Mouse (Mus musculus): ENCODE data around the gene Abcb8. TPM values are rescaled to one million over a fixed set of nuclear protein-coding genes. Genes with fewer than 3 reads are reported as not detected.
A peak's percentile ranks its signal among the peaks of the same experiment; 100 is the strongest.

Gene Abcb8
- polyA plus RNA-seq, 1 experiment from 2014 or later: 42.9 TPM

- no peak overlapping the region for H3K4me2 ChIP-seq
- no peak overlapping the region for H3K4me3 ChIP-seq (replicated peaks)
- 0 out of 2 replicates have a peak, but pooled peaks cover 4% of the 10 kb centered on the region for H3K27me3 ChIP-seq
- no peak for ATAC-seq (ENCODE audit: insufficient number of reproducible peaks, insufficient read depth, low FRiP score, low TSS enrichment, low read depth)
- WGBS: 82% methylated on average over 9 of the region's 9 CpGs
- H3K4me1 ChIP-seq (replicated peaks): peaks cover under 1% of the 10 kb centered on the region; the same call in 1 of the 2 replicates
- no peaks in the 10 kb centered on the region for H3K36me3 ChIP-seq
- no peak overlapping the region for H3K9ac ChIP-seq (replicated peaks)
- no peaks in the 10 kb centered on the region for H3K9me3 ChIP-seq
- H3K27ac ChIP-seq: no peak overlapping the region
Observed at GRCm38 (mm10) chr5:24366426-24366825, 27.0 kb upstream of the Abcb8 start.

GRCm38 (mm10) chr5:24369767-24370166 lies 23.7 kb upstream of the Abcb8 start:
- no peak overlapping the region for H3K4me3 ChIP-seq (replicated peaks)
- H3K4me1 ChIP-seq (replicated peaks): peaks cover 3% of the 10 kb centered on the region; the same call in 1 of the 2 replicates
- no peak for ATAC-seq (ENCODE audit: insufficient number of reproducible peaks, insufficient read depth, low FRiP score, low TSS enrichment, low read depth)
- 0 out of 2 replicates have a peak, but pooled peaks cover 2% of the 10 kb centered on the region for H3K27me3 ChIP-seq
- no peak overlapping the region for H3K27ac ChIP-seq
- no peaks in the 10 kb centered on the region for H3K36me3 ChIP-seq
- WGBS: 75% methylated on average over 9 of the region's 9 CpGs
- no peak overlapping the region for H3K9ac ChIP-seq (replicated peaks)
- H3K9me3 ChIP-seq: no peaks in the 10 kb centered on the region
- no peak overlapping the region for H3K4me2 ChIP-seq

DNA sequence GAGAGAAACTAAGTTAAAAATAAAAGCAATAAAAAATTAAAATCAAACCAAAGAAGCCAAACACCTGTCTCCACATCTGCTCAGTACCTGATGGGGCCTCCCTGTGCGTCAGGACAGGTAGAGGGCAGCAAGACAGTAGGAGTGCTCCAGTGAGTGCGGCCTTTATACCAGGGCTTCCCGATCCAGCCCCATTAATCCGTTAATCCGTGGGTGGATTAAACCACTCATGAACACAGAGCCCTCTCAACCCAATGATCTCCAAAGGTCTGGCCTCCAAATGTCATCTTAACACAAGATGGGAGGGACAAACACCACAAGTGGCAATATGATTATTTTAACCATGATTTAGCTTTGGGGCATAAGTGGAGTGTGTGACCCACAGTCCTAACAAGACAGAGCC lies 19.7 kb upstream of the Abcb8 start:
- H3K9ac ChIP-seq (replicated peaks): no peak overlapping the region
- peaks cover 3% of the 10 kb centered on the region; the same call in 1 of the 2 replicates for H3K27me3 ChIP-seq
- ATAC-seq (ENCODE audit: insufficient number of reproducible peaks, insufficient read depth, low FRiP score, low TSS enrichment, low read depth): no peak
- no peak overlapping the region for H3K27ac ChIP-seq
- H3K36me3 ChIP-seq: no peaks in the 10 kb centered on the region
- no peaks in the 10 kb centered on the region for H3K9me3 ChIP-seq
- no peak overlapping the region for H3K4me2 ChIP-seq
- 75% methylated on average over 5 of the region's 5 CpGs for WGBS
- H3K4me3 ChIP-seq (replicated peaks): no peak overlapping the region
- 0 out of 2 replicates have a peak, but pooled peaks cover 3% of the 10 kb centered on the region for H3K4me1 ChIP-seq (replicated peaks)

DNA sequence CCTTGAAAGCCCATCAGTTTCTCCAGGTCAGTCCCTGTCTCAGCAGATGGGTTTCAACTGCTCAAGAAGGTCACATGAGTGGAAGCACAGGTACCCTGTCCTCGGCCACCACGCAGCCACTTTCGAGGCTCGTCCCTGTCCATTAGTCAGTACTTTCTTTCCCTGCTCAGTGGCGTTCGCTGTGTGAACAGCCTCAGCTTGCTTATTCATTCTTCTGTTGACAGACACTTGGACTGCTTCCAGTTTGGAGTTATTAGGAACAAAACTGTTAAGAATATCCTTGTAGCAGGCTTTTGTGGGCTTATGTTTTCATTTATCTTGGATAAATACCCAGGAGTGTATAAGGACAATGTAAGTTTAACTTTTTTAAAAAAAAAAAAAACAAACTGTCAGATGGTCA lies 19.2 kb upstream of the Abcb8 start:
- H3K36me3 ChIP-seq: no peaks in the 10 kb centered on the region
- no peak overlapping the region for H3K4me2 ChIP-seq
- H3K27ac ChIP-seq: no peak overlapping the region
- no peak overlapping the region for H3K9ac ChIP-seq (replicated peaks)
- WGBS: 73% methylated on average over 6 of the region's 6 CpGs
- H3K9me3 ChIP-seq: no peaks in the 10 kb centered on the region
- H3K4me1 ChIP-seq (replicated peaks): 0 out of 2 replicates have a peak, but pooled peaks cover 3% of the 10 kb centered on the region
- H3K4me3 ChIP-seq (replicated peaks): no peak overlapping the region
- H3K27me3 ChIP-seq: peaks cover 3% of the 10 kb centered on the region; the same call in 1 of the 2 replicates
- ATAC-seq (ENCODE audit: insufficient number of reproducible peaks, insufficient read depth, low FRiP score, low TSS enrichment, low read depth): no peak

GRCm38 (mm10) chr5:24374666-24375328 lies 18.7 kb upstream of the Abcb8 start:
- no peaks in the 10 kb centered on the region for H3K36me3 ChIP-seq
- H3K9ac ChIP-seq (replicated peaks): no peak overlapping the region
- peaks cover 3% of the 10 kb centered on the region; the same call in 1 of the 2 replicates for H3K27me3 ChIP-seq
- no peak overlapping the region for H3K4me2 ChIP-seq
- no peak overlapping the region for H3K27ac ChIP-seq
- H3K4me1 ChIP-seq (replicated peaks): 0 out of 2 replicates have a peak, but pooled peaks cover 3% of the 10 kb centered on the region
- no peak overlapping the region for H3K4me3 ChIP-seq (replicated peaks)
- no peak for ATAC-seq (ENCODE audit: insufficient number of reproducible peaks, insufficient read depth, low FRiP score, low TSS enrichment, low read depth)
- WGBS: 87% methylated on average over 7 of the region's 7 CpGs
- H3K9me3 ChIP-seq: no peaks in the 10 kb centered on the region

GRCm38 (mm10) chr5:24378700-24379099 lies 14.8 kb upstream of the Abcb8 start:
- Histone ChIP-seq H3K9ac (replicated peaks) (no peak overlapping the region), H3K4me3 (replicated peaks) (no peak overlapping the region), H3K4me1 (replicated peaks) (peaks cover 4% of the 10 kb centered on the region), H3K27me3 (peaks cover 3% of the 10 kb centered on the region; the same call in 1 of the 2 replicates), H3K4me2 (no peak overlapping the region), H3K9me3 (no peaks in the 10 kb centered on the region), H3K36me3 (no peaks in the 10 kb centered on the region), H3K27ac (no peak overlapping the region)
- ATAC-seq (ENCODE audit: insufficient number of reproducible peaks, insufficient read depth, low FRiP score, low TSS enrichment, low read depth): no peak
- WGBS: 84% methylated on average over 2 of the region's 2 CpGs

DNA sequence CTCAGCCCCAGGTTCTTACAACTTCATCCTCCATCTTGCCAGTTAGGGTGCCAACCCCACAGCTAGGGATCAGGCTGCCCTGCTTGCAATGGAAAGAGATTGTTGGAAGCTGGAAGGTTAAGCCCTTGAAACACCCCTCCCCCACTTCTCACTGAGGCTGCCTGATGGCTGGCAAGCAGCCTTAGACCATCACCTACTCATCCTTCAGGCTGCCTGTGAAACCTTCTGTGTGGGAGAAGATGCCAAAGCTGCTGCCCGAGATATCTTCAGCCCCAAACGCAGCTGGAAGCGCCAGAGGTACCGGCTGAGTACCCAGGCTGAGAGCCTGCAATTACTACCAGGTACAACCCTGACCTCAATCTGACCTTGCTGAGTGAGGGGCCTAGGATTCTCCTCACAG lies 14.0 kb upstream of the Abcb8 start:
- Histone ChIP-seq H3K4me1 (replicated peaks) (peaks cover 8% of the 10 kb centered on the region), H3K9me3 (no peaks in the 10 kb centered on the region), H3K36me3 (no peaks in the 10 kb centered on the region), H3K9ac (replicated peaks) (no peak overlapping the region), H3K4me3 (replicated peaks) (no peak overlapping the region), H3K27me3 (peaks cover 4% of the 10 kb centered on the region), H3K4me2 (no peak overlapping the region), H3K27ac (no peak overlapping the region)
- 55% methylated on average over 4 of the region's 4 CpGs for WGBS
- no peak for ATAC-seq (ENCODE audit: insufficient number of reproducible peaks, insufficient read depth, low FRiP score, low TSS enrichment, low read depth)

GRCm38 (mm10) chr5:24380499-24380898 lies 13.0 kb upstream of the Abcb8 start:
- H3K4me1 ChIP-seq (replicated peaks): peaks cover 8% of the 10 kb centered on the region

GRCm38 (mm10) chr5:24381486-24381885 lies 12.0 kb upstream of the Abcb8 start:
- WGBS: 74% methylated on average over 6 of the region's 6 CpGs
- no peak overlapping the region for H3K4me3 ChIP-seq (replicated peaks)
- H3K36me3 ChIP-seq: no peaks in the 10 kb centered on the region
- no peak overlapping the region for H3K27ac ChIP-seq
- no peak overlapping the region for H3K4me2 ChIP-seq
- peaks cover 24% of the 10 kb centered on the region for H3K27me3 ChIP-seq
- no peaks in the 10 kb centered on the region for H3K9me3 ChIP-seq
- ATAC-seq (ENCODE audit: insufficient number of reproducible peaks, insufficient read depth, low FRiP score, low TSS enrichment, low read depth): no peak
- no peak overlapping the region for H3K9ac ChIP-seq (replicated peaks)
- H3K4me1 ChIP-seq (replicated peaks): peaks cover 8% of the 10 kb centered on the region

More at GRCm38 (mm10) chr5:24380499-24380898, 13.0 kb upstream of the Abcb8 start:
- no peak overlapping the region for H3K4me2 ChIP-seq
- H3K27me3 ChIP-seq: peaks cover 14% of the 10 kb centered on the region
- H3K27ac ChIP-seq: no peak overlapping the region
- no peaks in the 10 kb centered on the region for H3K36me3 ChIP-seq
- WGBS: 89% methylated on average over 4 of the region's 4 CpGs
- no peaks in the 10 kb centered on the region for H3K9me3 ChIP-seq
- no peak for ATAC-seq (ENCODE audit: insufficient number of reproducible peaks, insufficient read depth, low FRiP score, low TSS enrichment, low read depth)
- no peak overlapping the region for H3K9ac ChIP-seq (replicated peaks)
- H3K4me3 ChIP-seq (replicated peaks): no peak overlapping the region

- Histone ChIP-seq H3K9ac (replicated peaks) (no peak overlapping the region), H3K4me3 (replicated peaks) (no peak overlapping the region), H3K4me2 (no peak overlapping the region), H3K27me3 (peaks cover 29% of the 10 kb centered on the region), H3K27ac (no peak overlapping the region), H3K36me3 (no peaks in the 10 kb centered on the region), H3K4me1 (replicated peaks) (peaks cover 8% of the 10 kb centered on the region), H3K9me3 (no peaks in the 10 kb centered on the region)
- no peak for ATAC-seq (ENCODE audit: insufficient number of reproducible peaks, insufficient read depth, low FRiP score, low TSS enrichment, low read depth)
- 64% methylated on average over 2 of the region's 2 CpGs for WGBS
Observed at GRCm38 (mm10) chr5:24381988-24382387, 11.5 kb upstream of the Abcb8 start.

DNA sequence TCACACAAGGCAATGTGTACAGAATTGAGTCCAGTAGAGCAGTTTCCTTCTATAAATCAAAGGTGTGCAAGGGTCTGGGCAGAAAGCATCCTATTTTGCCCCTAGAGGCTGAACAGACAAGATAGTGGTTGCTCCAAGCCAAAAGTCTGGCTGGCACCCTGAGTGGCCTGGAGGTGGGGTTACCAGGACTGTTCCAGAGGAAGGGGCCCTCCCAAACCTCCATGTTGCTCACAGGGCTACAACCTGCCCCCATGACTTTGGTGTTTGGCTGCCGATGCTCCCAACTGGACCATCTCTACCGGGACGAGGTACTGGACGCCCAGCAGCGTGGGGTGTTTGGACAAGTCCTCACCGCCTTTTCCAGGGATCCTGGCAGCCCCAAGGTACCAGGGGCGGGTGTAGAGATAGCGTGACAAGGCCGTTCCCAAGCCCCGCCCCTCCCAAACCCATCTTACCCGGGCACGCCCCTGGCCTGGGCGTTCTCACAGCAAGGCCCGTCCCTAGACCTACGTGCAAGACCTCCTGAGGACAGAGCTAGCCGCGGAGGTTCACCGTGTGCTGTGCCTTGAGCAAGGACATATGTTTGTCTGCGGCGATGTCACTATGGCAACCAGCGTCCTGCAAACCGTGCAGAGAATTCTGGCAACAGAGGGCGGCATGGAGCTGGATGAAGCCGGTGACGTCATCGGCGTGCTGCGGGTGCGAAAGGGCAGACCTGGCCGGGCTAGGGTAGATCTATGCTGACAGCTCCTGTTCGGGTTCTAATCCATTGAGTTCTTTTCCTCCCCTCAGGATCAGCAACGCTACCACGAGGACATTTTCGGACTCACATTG lies 10.2 kb upstream of the Abcb8 start:
- Histone ChIP-seq H3K4me1 (replicated peaks) (peaks cover 21% of the 10 kb centered on the region), H3K27ac (no peak overlapping the region)
- ATAC-seq (ENCODE audit: insufficient number of reproducible peaks, insufficient read depth, low FRiP score, low TSS enrichment, low read depth): peak; percentile 76

More for the DNA sequence above, 10.2 kb upstream of the Abcb8 start:
- under 1% methylated on average over 34 of the region's 34 CpGs for WGBS
- H3K4me3 ChIP-seq (replicated peaks): peak overlapping the region; percentile 47
- no peaks in the 10 kb centered on the region for H3K9me3 ChIP-seq
- H3K27me3 ChIP-seq: peaks cover 40% of the 10 kb centered on the region
- peak overlapping the region; percentile 47 for H3K9ac ChIP-seq (replicated peaks)
- H3K4me2 ChIP-seq: peak overlapping the region; percentile 76
- H3K36me3 ChIP-seq: no peaks in the 10 kb centered on the region
